Mouse (Mus musculus): ENCODE results near the gene Lrch1. TPM values are rescaled to one million over a fixed set of nuclear protein-coding genes. Genes with fewer than 3 reads are reported as not detected.

Lrch1 gene
- polyA plus RNA-seq, 2 experiments, result 13.0 to 15.2 TPM

DNA sequence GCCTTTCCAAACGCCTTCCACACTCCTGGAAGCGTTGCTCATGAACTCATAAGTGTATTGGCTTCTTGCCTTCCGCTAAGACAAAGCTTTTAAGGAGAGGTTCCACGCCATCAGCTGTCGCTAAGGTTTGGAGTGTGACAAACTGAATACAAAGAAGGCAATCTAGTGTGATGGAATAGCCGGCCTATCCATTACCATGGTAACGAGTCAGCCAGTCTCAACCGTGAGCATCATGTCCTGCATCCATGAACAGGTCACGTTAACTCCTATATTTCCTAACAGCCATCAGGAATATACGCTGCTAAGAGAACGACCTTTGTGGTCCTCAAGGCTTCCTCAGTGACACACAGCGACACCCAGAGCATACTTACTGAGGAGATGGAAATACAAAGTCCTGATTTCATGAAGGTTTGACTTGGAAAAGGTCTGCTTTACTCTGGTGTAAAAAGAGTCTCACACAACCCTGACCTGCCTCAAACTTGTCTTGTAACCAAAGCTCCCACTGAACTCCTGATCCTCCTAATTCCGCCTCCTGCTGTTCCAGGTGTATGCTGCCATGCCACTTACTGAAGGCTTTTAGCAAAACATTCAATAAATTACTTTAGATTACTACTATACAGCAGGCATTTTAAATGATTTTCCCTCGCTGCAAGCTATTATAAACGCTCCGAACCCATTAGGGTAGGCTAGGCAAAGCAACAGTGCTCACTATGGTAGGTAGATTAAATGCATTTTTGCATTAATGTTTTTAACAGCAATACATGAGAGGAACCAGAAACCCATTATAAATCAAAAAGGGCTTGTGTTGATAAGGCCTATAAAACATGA is 149.4 kb downstream of the Lrch1 start:
- TF ChIP-seq POLR2A (IDR thresholded peaks at IDR 0.05; ENCODE audit: borderline replicate concordance, extremely low read depth, insufficient read depth, insufficient read length), result no peak
- WGBS, result 67% methylated on average over 16 of the region's 16 CpGs
- ATAC-seq (ENCODE audit: low FRiP score, low read depth), result no peak
- DNase-seq (ENCODE audit: low spot score), result no peak
- H3K4me3 ChIP-seq (replicated peaks; ENCODE audit: low read length), result no peak overlapping the region
- no peaks in the 10 kb centered on the region for H3K4me1 ChIP-seq (ENCODE audit: control insufficient read depth, insufficient read depth, low read length)
- no peak overlapping the region for H3K9ac ChIP-seq (ENCODE audit: low read depth, low read length, severe bottlenecking)
- H3K27me3 ChIP-seq (ENCODE audit: control insufficient read depth, insufficient read depth, low read length), result no peaks in the 10 kb centered on the region
- H3K27ac ChIP-seq (replicated peaks; ENCODE audit: low read depth, low read length), result no peak overlapping the region
- H3K4me2 ChIP-seq (replicated peaks; ENCODE audit: low read depth, low read length, severe bottlenecking), result no peak overlapping the region
- peaks cover 32% of the 10 kb centered on the region for H3K36me3 ChIP-seq (ENCODE audit: control insufficient read depth, insufficient read depth, low read length)
- peaks cover 4% of the 10 kb centered on the region; the same call in 1 of the 2 replicates for H3K9me3 ChIP-seq (ENCODE audit: control insufficient read depth, low read length)

- H3K9me3 ChIP-seq (ENCODE audit: control insufficient read depth, low read length), result peaks cover 4% of the 10 kb centered on the region; the same call in 1 of the 2 replicates
- no peak for TF ChIP-seq POLR2A (IDR thresholded peaks at IDR 0.05; ENCODE audit: borderline replicate concordance, extremely low read depth, insufficient read depth, insufficient read length)
- WGBS, result 78% methylated on average over 10 of the region's 10 CpGs
- no peaks in the 10 kb centered on the region for H3K4me1 ChIP-seq (ENCODE audit: control insufficient read depth, insufficient read depth, low read length)
- ATAC-seq (ENCODE audit: low FRiP score, low read depth) (no peak), DNase-seq (ENCODE audit: low spot score) (no peak)
- H3K27me3 ChIP-seq (ENCODE audit: control insufficient read depth, insufficient read depth, low read length), result no peaks in the 10 kb centered on the region
- no peak overlapping the region for H3K4me3 ChIP-seq (replicated peaks; ENCODE audit: low read length)
- no peak overlapping the region for H3K9ac ChIP-seq (ENCODE audit: low read depth, low read length, severe bottlenecking)
- peaks cover 33% of the 10 kb centered on the region for H3K36me3 ChIP-seq (ENCODE audit: control insufficient read depth, insufficient read depth, low read length)
- H3K4me2 ChIP-seq (replicated peaks; ENCODE audit: low read depth, low read length, severe bottlenecking), result no peak overlapping the region
- H3K27ac ChIP-seq (replicated peaks; ENCODE audit: low read depth, low read length), result no peak overlapping the region
Measured at GRCm38 (mm10) chr14:74797386-74798062, 150.2 kb downstream of the Lrch1 start.

GRCm38 (mm10) chr14:74794931-74795330 is 152.7 kb downstream of the Lrch1 start:
- Histone ChIP-seq H3K4me3 (replicated peaks; ENCODE audit: low read length) (no peak overlapping the region), H3K36me3 (ENCODE audit: control insufficient read depth, insufficient read depth, low read length) (peaks cover 17% of the 10 kb centered on the region), H3K4me1 (ENCODE audit: control insufficient read depth, insufficient read depth, low read length) (no peaks in the 10 kb centered on the region), H3K9me3 (ENCODE audit: control insufficient read depth, low read length) (no peaks in the 10 kb centered on the region), H3K27me3 (ENCODE audit: control insufficient read depth, insufficient read depth, low read length) (no peaks in the 10 kb centered on the region), H3K27ac (replicated peaks; ENCODE audit: low read depth, low read length) (no peak overlapping the region), H3K4me2 (replicated peaks; ENCODE audit: low read depth, low read length, severe bottlenecking) (no peak overlapping the region), H3K9ac (ENCODE audit: low read depth, low read length, severe bottlenecking) (no peak overlapping the region)
- DNase-seq (ENCODE audit: low spot score), result no peak
- TF ChIP-seq POLR2A (IDR thresholded peaks at IDR 0.05; ENCODE audit: borderline replicate concordance, extremely low read depth, insufficient read depth, insufficient read length), result no peak
- ATAC-seq (ENCODE audit: low FRiP score, low read depth), result no peak
- 80% methylated on average over 12 of the region's 12 CpGs for WGBS

DNA sequence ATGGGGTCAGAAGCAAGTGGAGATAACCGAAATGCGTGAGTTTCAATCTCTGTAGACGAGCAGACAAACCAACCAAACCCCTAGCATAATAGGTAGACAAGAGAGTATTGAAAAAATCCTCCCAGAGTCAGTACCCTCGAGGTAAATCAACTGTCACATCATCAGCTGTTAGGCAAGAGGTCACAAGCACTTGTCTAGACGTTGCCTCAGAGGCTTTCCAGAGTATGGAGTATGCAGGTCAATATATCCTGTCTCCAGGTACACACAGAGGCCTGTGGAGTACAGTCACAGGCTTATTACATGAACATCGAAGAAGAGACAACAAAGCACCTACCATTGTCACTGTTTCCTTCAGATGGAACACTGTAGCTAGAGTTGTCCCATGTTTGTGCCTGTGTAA is 154.9 kb downstream of the Lrch1 start:
- H3K27me3 ChIP-seq (ENCODE audit: control insufficient read depth, insufficient read depth, low read length), result no peaks in the 10 kb centered on the region
- H3K9ac ChIP-seq (ENCODE audit: low read depth, low read length, severe bottlenecking), result no peak overlapping the region
- no peak overlapping the region for H3K4me3 ChIP-seq (replicated peaks; ENCODE audit: low read length)
- no peak overlapping the region for H3K4me2 ChIP-seq (replicated peaks; ENCODE audit: low read depth, low read length, severe bottlenecking)
- no peaks in the 10 kb centered on the region for H3K4me1 ChIP-seq (ENCODE audit: control insufficient read depth, insufficient read depth, low read length)
- 73% methylated on average over 6 of the region's 6 CpGs for WGBS
- no peak overlapping the region for H3K27ac ChIP-seq (replicated peaks; ENCODE audit: low read depth, low read length)
- no peak for TF ChIP-seq POLR2A (IDR thresholded peaks at IDR 0.05; ENCODE audit: borderline replicate concordance, extremely low read depth, insufficient read depth, insufficient read length)
- H3K9me3 ChIP-seq (ENCODE audit: control insufficient read depth, low read length), result no peaks in the 10 kb centered on the region
- DNase-seq (ENCODE audit: low spot score), result no peak
- no peak for ATAC-seq (ENCODE audit: low FRiP score, low read depth)
- H3K36me3 ChIP-seq (ENCODE audit: control insufficient read depth, insufficient read depth, low read length), result peaks cover 17% of the 10 kb centered on the region

- H3K36me3 ChIP-seq (ENCODE audit: control insufficient read depth, insufficient read depth, low read length), result peaks cover 13% of the 10 kb centered on the region
- H3K9me3 ChIP-seq (ENCODE audit: control insufficient read depth, low read length), result no peaks in the 10 kb centered on the region
- no peak for ATAC-seq (ENCODE audit: low FRiP score, low read depth)
- H3K4me3 ChIP-seq (replicated peaks; ENCODE audit: low read length), result no peak overlapping the region
- no peak overlapping the region for H3K27ac ChIP-seq (replicated peaks; ENCODE audit: low read depth, low read length)
- TF ChIP-seq POLR2A (IDR thresholded peaks at IDR 0.05; ENCODE audit: borderline replicate concordance, extremely low read depth, insufficient read depth, insufficient read length), result no peak
- DNase-seq (ENCODE audit: low spot score), result no peak
- H3K4me2 ChIP-seq (replicated peaks; ENCODE audit: low read depth, low read length, severe bottlenecking), result no peak overlapping the region
- H3K4me1 ChIP-seq (ENCODE audit: control insufficient read depth, insufficient read depth, low read length), result no peaks in the 10 kb centered on the region
- H3K27me3 ChIP-seq (ENCODE audit: control insufficient read depth, insufficient read depth, low read length), result no peaks in the 10 kb centered on the region
- 88% methylated on average over 5 of the region's 5 CpGs for WGBS
- H3K9ac ChIP-seq (ENCODE audit: low read depth, low read length, severe bottlenecking), result no peak overlapping the region
Measured at GRCm38 (mm10) chr14:74790535-74790934, 157.1 kb downstream of the Lrch1 start.

Measured in limb, embryonic 14.5 days (tissue).